Mouse (Mus musculus) stomach, postnatal 0 days (tissue): ENCODE measurements around the gene Nbea.

ENCODE experiments used
- CTCF ChIP-seq: IDR thresholded peaks from 2 replicates; pipeline ENCODE4 v1.5.1; 2016; ENCODE audit warnings: antibody characterized with exemption, low read depth, mild to moderate bottlenecking, moderate library complexity
- EP300 ChIP-seq: optimal IDR thresholded peaks from 2 replicates; pipeline ENCODE3; 2016; ENCODE audit warnings: antibody characterized with exemption

DNA sequence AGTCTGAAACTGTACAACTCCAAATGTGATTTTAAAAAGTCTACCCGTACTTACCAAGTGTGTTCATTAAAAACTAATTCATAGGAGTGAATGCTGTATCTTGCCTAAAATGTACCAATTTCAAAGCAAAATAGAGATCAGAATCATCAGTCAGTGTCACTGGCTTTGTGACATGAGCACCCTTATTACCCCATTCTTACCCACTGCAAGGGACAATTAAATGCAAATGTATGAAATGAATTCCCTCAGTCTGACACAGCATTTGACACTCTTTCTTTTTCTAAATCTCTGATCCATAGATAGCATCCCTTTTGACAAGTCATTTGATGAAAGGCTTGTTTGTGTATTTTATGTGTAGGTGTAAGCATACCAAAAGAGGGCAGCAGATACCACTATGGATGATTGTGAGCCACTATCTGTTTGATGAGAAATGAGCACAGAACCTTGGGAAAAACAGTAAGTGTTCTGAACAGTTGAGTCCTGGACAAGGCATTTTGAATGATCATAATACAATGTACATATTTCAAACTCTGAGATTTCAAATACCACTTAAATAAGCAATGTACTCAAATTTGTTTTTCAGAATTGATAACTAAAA is 104.4 kb downstream of the Nbea start:
- TF ChIP-seq CTCF (peak; percentile 69), EP300 (no peak)
